Mouse (Mus musculus) activated CD4-positive, CD25-positive, alpha-beta regulatory T cell, adult 9 weeks (primary cell): ENCODE data around the gene Trim10. TPM values are rescaled to one million over a fixed set of nuclear protein-coding genes. Genes with fewer than 3 reads are reported as not detected.

ENCODE experiments used
- polyA plus RNA-seq: library from polyadenylated mRNA; unstranded; fragments of 100-300 nt; shearing (Covaris generic); gene quantifications from one replicate; pipeline ENCODE4 v1.2.1, GENCODE M21; 2017

Gene Trim10
- 1.0 TPM for polyA plus RNA-seq

DNA sequence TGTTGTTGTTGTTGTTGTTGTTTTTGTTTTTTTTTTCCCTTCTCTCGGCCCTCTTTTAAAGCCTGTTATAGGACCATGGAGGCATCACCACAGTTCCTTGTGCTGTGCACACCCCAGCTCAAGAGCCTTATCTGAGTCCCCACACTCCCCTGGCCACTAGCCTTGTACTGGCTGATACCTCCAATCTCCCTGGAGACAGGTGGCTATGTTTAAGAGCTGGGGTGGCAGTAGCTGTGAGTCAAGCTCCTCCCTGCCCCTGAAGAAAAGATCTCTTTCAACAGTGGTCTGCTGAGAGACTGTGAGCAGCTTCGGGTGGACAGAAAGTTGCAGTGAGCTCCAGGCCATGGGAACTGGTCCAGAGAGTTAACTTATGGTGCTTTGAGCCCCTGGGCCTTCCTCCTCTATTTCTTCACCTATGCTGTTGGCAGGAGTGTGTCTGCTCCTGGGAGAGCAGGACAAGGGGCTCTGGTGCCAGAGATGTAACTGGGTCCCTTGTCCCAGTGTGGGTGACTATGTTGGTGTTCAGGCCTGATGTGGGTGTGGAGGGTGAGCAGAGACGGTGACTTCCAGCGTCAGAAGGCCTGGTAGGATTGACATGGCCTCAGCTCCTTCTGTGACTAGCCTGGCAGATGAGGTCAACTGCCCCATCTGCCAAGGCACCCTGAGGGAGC lies at the start of gene Trim10:
TSS of gene Trim10 (plus strand) at position 291 of the 671 bp plus-strand sequence.

DNA sequence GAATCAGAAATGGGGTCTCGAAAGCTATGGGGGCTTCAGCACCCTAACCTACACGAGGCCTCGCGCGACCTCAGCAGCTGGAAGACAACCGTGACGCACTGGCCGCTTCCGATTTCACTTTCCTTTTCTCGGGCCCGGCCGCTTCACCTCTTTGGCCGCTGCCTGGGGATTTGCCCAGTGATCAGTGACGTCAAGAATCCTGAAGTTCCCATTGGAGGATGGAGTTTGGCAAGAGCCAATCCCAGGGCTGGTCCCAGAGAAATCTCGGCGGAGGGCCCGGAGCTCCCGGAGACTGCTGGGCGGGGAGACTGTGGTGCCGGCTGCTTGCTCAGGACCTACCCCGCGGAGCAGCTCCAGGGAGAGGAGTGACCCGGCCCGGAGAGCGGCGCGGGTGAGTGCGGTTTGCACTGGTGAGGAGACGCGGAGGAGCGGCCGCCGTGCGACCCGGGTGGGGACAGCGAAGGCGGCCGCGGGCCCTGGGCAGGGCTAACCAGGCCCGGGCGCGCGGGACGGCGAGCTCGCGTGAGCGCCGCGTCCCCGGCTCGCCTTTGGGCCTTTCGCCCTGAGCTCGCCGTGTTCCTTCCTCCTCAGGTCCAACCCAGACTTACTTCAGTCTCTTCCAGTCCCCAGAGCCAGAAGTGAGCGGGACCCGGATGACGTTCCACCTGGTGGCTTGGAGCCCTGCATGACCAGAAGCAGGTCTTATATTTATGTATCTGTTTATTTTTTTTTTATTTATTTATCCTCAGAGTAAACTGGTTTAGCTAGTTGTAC lies 32.3 kb upstream of the Trim10 start, which contains the start of gene Trim26:
TSS of gene Trim26 (plus strand) at position 261 of the 774 bp plus-strand sequence.

DNA sequence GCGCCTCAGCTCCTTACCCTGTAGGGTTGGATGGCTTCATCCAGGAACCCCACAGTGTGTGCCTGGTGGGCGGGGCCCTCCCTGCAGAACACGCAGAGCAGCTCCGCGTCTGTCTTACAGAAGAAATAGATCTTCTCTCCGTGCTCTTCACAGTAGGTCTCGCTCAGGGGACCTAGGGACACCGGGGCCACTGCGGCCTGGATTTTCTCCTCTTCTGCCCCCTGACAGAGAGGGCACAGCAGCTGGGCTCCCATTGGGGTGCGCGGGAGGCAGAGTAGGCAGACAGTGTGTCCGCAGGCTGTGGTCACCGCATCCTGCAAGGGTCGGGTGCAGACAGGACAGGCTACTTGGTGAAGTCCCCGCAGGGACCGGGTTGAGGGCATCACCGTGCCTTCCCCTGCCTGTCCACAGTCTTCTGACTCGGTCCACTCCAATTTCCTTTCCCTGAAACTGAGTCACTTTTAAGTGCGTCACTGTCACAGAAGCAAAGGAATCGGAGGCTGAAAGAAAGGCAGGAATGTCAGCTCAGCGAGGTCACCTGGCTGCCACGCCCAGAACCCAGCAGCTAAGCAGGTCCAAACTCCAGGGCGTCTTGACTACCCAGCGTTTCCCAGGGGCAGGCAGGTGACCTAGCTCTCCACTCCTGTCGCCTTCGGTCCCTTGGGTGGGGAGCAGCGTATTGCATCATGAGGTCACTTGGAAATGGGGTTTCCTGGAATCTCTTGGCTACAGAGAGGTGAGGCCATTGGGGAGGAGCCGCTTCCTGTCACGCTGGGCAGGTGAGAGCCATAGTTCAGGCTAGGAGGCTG lies 2.5 kb upstream of the Trim10 start, which contains the start of gene Trim15:
TSS of gene Trim15 (minus strand) at position 492 of the 809 bp plus-strand sequence.

DNA sequence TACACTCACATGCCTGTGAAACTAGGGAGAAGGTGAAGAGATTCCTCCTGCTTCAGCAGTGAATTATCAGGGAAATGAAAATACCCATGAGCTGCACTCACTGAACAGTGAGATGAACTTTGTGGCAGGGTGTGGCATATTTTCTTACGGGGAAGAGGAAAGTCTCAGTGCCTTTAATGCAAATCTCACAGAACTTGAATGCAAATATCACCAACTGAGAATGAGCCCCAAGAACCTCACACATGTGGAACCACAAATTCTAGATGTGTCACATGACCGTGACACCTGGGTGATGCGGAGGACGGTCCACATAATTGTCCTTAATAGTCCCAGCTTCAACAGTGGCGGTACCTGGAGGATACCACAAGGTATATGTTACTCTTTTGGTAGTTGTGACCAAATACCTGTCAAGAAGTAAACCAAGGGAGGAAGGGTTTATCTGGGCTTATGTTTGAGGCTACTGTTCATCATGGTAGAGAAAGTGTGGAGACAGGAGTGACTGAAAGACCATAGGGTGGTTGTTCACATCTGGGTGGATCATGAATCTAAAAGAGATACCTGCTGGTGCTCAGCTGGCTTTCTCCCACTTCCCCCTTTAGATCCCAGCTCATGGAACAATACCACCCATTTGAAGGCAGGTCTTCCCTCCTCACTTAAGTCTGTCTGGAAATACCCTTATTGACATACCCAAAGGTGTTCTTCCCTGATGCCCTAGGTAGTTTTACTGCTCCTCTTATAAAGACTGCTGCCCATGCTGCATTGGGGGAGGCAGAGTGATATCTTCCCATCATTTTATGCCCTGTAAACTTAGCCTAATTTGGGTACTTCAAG lies 20.9 kb downstream of the Trim10 start, which contains the start of gene Trim40:
TSS of gene Trim40 (minus strand) at position 51 of the 831 bp plus-strand sequence.

DNA sequence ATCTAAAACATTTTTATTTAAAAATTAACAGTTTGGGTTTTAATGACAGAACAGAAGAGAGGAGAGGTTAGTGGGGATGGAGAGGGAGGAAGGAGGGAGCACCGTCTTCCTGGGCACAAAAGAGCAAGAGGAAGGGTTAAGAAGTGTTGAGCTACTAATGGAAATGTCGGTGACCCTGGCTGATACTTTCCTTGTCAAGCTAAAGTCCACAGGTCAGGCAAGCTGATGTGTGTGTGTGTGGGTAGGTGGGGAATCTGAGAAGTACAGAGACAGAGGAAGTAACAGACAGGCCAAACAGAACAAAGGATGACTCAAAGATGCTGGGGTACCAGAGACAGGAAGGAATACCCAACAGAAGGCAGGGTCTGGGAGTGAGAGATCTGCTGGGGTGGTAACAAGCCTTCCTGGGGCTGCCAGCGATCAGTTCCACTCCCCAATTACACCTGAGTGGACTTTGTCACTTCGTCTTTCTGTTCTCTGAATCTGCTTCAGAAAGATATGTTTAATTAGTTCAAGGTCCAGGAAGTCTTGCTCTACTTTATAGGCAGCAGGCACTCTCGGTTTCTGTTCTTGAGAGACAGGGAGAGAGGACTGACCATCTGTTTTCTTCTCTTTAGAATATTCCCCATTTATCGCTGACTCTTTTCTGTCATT lies 28.3 kb downstream of the Trim10 start, which contains the start of gene Trim31:
TSS of gene Trim31 (plus strand) at position 567 of the 654 bp plus-strand sequence.

Other genes starting within 250 kb of the Trim10 start
- gene H2-M9, start 226.9 kb upstream of the Trim10 start, polyA plus RNA-seq = not detected
- gene H2-M1, start 197.4 kb upstream of the Trim10 start, polyA plus RNA-seq = not detected
- gene H2-M10.5, start 96.7 kb upstream of the Trim10 start, polyA plus RNA-seq = not detected
- gene H2-M10.6, start 57.4 kb upstream of the Trim10 start, polyA plus RNA-seq = not detected
- 170 TPM for gene Trim26, start 32.4 kb upstream of the Trim10 start, polyA plus RNA-seq
- 0.35 TPM for gene Trim15, start 2.4 kb upstream of the Trim10 start, polyA plus RNA-seq
- not detected for gene Trim40, start 20.5 kb downstream of the Trim10 start, polyA plus RNA-seq
- not detected for gene Trim31, start 28.5 kb downstream of the Trim10 start, polyA plus RNA-seq
- 0.21 TPM for gene Rnf39, start 73.3 kb downstream of the Trim10 start, polyA plus RNA-seq
- gene Ppp1r11, start 82.2 kb downstream of the Trim10 start, polyA plus RNA-seq = 186 TPM
- 98.8 TPM for gene Znrd1, start 89.0 kb downstream of the Trim10 start, polyA plus RNA-seq
- gene Znrd1as, start 89.0 kb downstream of the Trim10 start, polyA plus RNA-seq = 6.1 TPM
- gene 2410137M14Rik, start 111.7 kb downstream of the Trim10 start, polyA plus RNA-seq = not detected
- not detected for gene H2-M5, start 120.0 kb downstream of the Trim10 start, polyA plus RNA-seq
- not detected for gene Zfp57, start 131.6 kb downstream of the Trim10 start, polyA plus RNA-seq
- gene Mog, start 153.8 kb downstream of the Trim10 start, polyA plus RNA-seq = not detected
- gene Gabbr1, start 176.4 kb downstream of the Trim10 start, polyA plus RNA-seq = 12.2 TPM
- gene Olfr90, start 218.9 kb downstream of the Trim10 start, polyA plus RNA-seq = not detected
- gene Olfr91, start 228.7 kb downstream of the Trim10 start, polyA plus RNA-seq = 0.07 TPM